Mouse (Mus musculus) layer of hippocampus, postnatal 25 days (tissue): ENCODE data around the gene Fam241b. TPM values are rescaled to one million over a fixed set of nuclear protein-coding genes. Genes with fewer than 3 reads are reported as not detected.
"Not testable (repeated sequence)": the region's sequence is repeated elsewhere in the genome, so short reads cannot be mapped to it uniquely, and the experiment has no call there.

Source experiments
- DNase-seq, 2 experiments: peaks; one replicate each; pipeline ENCODE4 v3.0.0; 2022; ENCODE audit warnings: mixed read lengths in 2 of 2, low spot score in 1 of 2; ENCODE audit errors: extremely low spot score in 1 of 2
- total RNA-seq, 2 experiments: library from RNA; stranded (reverse); gene quantifications; 2 replicates each; pipeline ENCODE4 v1.2.3; 2021

Gene Fam241b
- total RNA-seq, 2 experiments from 2014 or later, result 37.1 to 40.6 TPM

DNA sequence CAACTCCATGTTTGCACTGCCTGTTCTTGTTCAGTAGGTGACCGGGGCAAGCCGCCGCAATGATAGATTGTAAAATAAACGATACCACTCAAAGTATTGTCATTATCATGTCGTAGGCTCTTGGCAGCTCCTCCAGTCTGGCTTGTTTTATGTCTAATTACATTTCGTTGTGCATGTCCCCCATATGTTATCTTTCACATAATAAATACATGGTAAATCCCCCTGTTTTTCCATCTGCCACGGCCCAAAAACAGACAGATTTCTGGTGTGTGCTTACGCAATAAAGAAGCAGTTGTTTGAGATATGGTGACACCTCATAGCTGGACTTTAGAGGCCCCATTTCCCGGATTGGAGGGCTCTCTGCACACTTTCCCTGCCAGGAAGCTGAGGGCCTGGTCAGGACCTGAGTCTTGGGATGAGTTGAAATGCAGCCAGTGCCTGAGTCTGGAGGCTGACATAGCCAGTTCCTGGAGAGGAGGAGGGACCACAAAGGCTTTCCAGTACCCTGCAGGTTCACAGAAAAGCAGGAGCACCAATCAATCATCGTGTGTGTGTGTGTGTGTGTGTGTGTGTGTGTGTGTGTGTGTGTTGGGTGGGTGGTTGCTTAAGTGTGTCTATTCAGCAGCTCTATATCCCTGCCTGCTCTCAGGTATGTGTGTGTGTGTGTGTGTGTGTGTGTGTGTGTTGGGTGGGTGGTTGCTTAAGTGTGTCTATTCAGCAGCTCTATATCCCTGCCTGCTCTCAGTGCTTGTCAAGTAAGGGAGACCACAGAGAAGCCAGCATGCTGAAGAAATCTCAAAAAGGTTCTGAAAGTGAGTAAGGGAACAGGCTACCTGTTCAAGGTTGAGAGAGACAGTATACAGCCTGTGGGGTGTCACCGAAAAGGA lies 67.2 kb downstream of the Fam241b start:
- DNase-seq, result no peak

DNA sequence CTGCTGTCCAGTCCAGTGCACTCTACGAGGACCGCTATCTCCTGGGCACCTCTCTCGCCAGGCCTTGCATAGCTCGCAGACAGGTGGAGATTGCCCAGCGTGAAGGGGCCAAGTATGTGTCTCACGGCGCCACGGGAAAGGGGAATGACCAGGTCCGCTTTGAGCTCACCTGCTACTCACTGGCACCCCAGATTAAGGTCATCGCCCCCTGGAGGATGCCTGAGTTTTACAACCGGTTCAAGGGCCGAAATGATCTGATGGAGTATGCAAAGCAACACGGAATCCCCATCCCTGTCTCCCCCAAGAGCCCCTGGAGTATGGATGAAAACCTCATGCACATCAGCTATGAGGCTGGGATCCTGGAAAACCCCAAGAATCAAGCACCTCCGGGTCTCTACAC lies 72.4 kb downstream of the Fam241b start:
- not testable (repeated sequence) for DNase-seq

DNA sequence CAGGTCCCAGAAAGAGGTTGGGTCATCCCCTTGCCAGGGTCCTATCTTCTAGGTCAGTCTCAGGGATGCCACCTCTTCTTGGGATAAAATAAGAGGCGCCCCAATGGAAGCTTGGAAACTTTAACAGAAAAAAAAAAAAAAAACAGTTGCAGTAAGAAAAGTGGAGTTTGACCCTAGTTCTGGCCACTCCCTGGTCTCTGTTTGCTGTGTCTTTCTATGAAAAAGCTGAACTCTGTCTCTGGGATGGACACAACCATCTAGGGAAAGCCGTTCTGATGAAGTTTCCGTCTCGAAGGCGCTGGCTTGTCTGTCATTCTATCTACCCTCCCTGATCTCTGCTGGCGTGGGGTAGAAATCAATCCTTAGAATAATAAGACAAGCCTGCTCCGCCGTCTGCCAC lies 73.1 kb downstream of the Fam241b start:
- no peak for DNase-seq

DNA sequence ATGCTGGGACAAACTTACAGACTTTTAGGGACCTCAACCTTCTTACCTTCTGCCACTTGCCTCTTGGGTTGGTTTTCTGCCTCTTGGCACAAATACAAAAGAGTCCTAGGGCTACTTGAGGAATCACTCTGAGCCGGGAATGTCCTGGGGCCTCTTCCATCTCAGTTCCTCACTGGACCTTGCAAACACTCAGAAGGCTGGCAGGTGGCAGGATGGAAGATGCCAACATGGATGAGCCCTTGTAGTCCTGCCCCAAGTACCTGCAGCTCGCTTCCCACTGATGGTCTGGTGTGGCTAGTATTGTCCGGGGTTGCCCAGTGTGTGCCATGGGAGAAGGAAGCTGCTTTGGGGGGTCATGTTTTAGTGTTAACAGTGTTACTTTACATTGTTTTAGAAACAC lies 73.8 kb downstream of the Fam241b start:
- no peak for DNase-seq

DNA sequence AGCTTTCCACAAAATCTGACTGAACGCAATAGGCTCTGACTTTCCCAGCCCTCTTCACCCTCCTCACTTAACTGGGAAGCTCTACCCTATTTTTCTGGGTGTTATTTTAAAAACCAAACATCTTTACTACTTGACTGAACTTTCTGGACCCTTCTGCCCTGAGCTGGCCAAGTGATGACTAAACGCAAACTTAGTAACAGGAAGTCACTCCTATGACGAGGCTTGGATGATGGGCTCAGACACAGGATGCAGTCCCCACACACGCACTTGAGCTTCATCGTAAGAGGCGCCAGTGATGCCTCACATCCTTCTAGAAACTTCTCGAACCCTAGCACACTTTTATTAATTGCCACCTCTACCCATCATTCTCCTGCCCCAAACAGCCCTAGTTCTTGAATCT lies 74.3 kb downstream of the Fam241b start:
- no peak for DNase-seq

DNA sequence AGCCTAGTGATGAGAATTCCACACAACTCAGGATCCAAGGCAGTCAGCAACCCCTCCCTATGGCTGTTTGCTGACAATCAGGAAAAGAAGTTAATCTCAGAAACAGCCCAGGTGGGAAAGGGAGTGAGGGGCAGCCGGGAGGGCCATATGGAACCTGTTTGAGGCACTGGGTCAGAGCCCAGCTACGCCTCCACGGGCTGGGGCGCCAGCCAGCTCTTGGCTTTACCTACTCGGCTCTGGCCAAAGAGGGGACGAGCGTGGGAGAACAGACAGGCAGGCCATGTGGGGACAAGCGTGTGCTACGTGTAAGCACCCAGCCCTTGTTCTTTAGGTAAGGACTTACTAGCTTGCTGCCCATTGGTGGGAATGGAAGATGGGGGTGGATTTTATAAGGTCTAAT lies 75.2 kb downstream of the Fam241b start:
- no peak for DNase-seq

DNA sequence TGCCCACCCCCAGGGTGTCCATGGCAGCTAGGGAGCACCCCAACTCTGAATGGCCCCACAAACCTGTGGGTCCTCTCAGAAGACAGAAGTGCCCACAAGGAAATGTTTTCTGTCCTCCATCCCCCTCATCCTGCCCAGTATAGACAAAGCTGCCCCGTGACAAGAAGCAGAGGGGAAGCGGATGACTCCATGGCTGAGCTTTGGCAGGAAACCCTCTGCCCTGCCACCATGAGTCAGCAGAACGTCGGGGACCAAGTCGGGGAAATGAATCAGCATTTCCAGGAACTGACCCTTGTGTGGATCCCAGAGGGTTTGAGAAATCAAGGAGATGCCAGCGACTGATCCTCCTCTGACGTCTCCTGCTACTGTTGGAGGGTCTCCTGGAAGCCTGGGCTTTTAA lies 77.5 kb downstream of the Fam241b start:
- no peak for DNase-seq

DNA sequence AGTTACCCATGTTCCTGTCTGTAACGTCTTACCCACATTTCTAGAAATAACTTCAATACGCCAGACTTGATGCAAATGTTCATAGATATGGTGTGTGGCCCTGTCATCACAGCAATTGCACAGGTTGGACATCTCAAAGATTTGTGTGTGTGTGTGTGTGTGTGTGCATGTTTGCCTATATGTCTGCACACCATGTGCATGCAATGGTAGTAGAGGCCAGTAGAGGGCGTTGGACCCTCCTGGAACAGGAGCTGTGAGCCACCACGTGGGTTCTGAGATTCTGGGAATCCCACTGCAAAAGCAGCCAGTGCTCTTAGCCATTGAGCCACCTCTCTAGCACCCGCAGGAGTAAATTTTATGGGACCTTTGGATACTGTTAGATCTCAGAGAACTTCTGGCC lies 80.9 kb downstream of the Fam241b start:
- DNase-seq, result no peak

DNA sequence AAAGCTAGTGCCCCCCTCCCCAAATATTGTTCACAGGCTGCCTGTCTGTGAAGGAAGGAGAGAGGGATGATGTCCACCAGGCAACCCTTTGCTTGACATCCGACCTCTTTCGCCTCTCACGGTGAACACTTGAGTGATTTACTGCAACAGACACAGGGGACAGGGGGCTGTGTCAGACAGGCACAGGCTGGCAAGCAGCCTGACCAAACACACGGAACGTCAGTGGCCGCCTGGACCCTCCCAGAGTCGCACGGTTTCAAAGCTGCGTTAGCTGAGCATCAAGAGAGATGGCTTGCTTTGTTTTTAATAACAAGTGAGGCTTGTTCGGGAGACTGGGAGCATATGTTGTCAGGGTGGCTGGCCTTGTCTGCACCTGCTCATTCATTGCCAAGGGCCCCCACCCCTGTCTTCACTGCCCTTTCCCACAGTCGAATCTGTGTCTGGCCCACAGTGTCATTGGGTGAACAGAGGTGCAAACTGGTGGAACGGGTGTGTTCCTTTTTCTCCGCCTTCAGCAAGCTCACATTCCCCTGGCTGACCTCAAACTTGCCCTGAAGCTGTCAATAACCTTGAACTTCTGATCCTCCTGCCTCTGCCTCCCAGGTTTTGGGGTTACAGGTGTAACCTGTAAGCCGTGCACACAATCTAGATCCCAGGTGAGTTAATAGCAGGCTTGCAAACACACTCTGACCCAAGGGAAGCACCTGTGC lies 82.6 kb downstream of the Fam241b start:
- DNase-seq, result no peak

DNA sequence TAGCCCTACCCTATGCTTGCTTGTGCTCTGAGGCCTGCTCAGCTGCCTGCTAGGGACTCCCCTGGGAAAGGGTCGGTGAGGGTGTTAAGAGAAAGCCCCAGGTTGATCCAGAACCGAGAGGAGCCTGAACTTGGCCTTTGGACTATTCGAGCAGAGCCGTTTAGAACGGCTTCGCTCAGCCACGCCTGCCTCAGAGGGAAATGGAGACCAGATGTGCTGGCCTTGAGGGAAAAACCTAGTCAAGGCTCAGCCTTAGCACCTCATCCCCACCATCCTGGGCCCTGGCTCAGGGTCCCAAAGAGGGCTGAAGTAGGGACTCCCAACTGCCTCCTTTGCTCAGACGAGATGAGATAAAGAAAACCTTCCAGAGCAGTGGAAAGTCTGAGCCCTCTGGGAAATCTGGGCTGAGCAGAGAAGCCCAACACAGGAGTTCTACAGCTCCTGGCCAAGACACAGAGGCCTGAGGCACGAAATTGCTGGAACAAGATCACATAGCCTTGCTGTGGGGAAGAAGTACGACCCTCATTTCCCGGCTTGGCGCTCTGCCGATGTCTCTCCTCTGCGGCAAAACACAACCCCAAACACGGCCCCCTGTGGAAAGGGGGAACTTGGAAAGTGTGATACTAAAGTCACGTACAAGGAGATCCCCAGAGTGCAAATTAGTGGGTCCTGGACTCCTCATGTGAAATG lies 83.4 kb downstream of the Fam241b start:
- DNase-seq, result no peak

DNA sequence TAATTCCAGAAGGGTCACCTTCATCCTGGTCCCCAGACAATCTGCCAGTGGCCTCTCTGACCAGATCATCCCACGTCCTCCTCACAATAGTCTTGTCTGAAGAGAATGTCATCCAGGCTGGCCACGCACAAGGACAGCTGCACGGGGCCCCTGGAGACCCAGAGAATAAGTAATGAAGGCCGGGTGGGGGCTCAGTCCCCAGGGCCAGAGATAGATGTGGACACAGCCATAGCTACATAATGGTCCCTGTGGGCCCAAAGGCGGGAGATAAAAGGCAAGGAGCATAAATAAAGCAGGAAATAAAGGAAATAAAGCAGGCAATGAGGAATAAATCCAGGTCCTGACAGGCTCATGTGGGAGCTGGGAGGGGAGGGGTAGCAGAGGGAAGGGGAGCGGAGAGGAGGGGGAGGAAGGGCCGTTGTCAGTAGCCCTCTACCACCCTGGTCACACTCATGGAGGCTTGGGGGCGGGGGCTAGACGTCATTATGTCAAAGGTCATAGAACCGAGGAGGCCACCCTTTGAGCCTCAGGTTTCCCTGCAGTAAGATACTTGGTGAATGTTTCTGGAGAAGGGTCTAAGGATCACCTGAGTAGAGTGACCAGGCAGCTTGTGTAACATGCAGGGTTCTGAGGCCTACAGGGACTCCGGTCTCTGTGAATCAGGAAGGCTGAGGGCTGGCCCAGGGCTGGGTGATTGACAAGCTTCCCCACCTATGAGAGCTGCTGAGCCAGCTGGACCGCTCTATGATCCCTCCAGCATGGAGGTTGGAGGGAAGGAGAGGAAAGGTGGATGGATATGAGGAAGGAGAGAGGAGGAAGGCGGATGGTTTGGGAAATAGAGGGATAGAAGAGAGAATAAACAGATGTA lies 85.0 kb downstream of the Fam241b start:
- DNase-seq, result no peak

Other genes starting within 250 kb of the Fam241b start
- 1 to 10 TPM in 1 of 2 experiments, under 1 TPM in 1; 0.77 to 1.3 TPM for gene Col13a1, start 164.8 kb downstream of the Fam241b start, total RNA-seq
- gene Neurog3, start 10.8 kb downstream of the Fam241b start, total RNA-seq, result not detected
- gene Tspan15, start 87.3 kb upstream of the Fam241b start, total RNA-seq, result 10 to 100 TPM; 20.7 to 21.3 TPM
- under 1 TPM in 1 of 2 experiments, not detected in 1; 0.20 TPM for gene Tacr2, start 108.5 kb upstream of the Fam241b start, total RNA-seq
- gene Hk1, start 236.0 kb upstream of the Fam241b start, total RNA-seq, result 100 to 1,000 TPM; 297 to 303 TPM